Mouse (Mus musculus) lung, embryonic 15.5 days (tissue): ENCODE results near the gene Zbtb7a. TPM values are rescaled to one million over a fixed set of nuclear protein-coding genes. Genes with fewer than 3 reads are reported as not detected.

ENCODE experiments used
- ATAC-seq: fragments of 200-750 bp; cut with Nextera tagmentation; 2 replicates; pipeline ENCODE4 v1.8.0; 2017; ENCODE audit warnings: moderate number of reproducible peaks, borderline replicate concordance; ENCODE audit not compliant: low FRiP score, low TSS enrichment; ENCODE audit errors: extremely low read depth
- H3K27ac ChIP-seq: fragments of 300-500 bp; sonication (generic); 2 replicates; pipeline ENCODE4 v1.5.1; 2015; ENCODE audit warnings: moderate library complexity, mild to moderate bottlenecking, inconsistent platforms
- H3K27me3 ChIP-seq: fragments of 300-500 bp; sonication (generic); 2 replicates; pipeline ENCODE4 v1.6.1; 2015; ENCODE audit warnings: inconsistent platforms
- H3K36me3 ChIP-seq: fragments of 300-500 bp; sonication (generic); 2 replicates; pipeline ENCODE4 v1.6.1; 2015; ENCODE audit warnings: inconsistent platforms
- H3K4me1 ChIP-seq: fragments of 300-500 bp; sonication (generic); 2 replicates; pipeline ENCODE4 v1.6.1; 2015; ENCODE audit warnings: inconsistent platforms
- H3K4me2 ChIP-seq: fragments of 300-500 bp; sonication (generic); 2 replicates; pipeline ENCODE4 v1.6.1; 2015; ENCODE audit warnings: inconsistent platforms, mild to moderate bottlenecking, moderate library complexity
- H3K4me3 ChIP-seq: fragments of 300-500 bp; sonication (generic); 2 replicates; pipeline ENCODE4 v1.5.1; 2015; ENCODE audit warnings: mild to moderate bottlenecking, inconsistent platforms
- H3K9ac ChIP-seq: fragments of 300-500 bp; sonication (generic); 2 replicates; pipeline ENCODE4 v1.6.1; 2015; ENCODE audit warnings: inconsistent platforms
- H3K9me3 ChIP-seq: fragments of 300-500 bp; sonication (generic); 2 replicates; pipeline ENCODE4 v1.6.1; 2016; ENCODE audit warnings: inconsistent platforms
- WGBS: fragments of 180-500 bp; shearing (Covaris S2); methylation state at CpG from one replicate; pipeline ENCODE4 v1.1.7; 2015; 5-methylcytosine and 5-hydroxymethylcytosine counted together
- microRNA-seq: library from miRNA; unstranded; fragments of <30 nt; microRNA quantifications from one replicate; pipeline ENCODE4, GENCODE M21; 2016
- polyA plus RNA-seq: library from polyadenylated mRNA; unstranded; fragments of >200 nt; fragmentation: Nextera tagmentation; extraction: Ambion mirVana; gene quantifications from 2 replicates; pipeline ENCODE4 v1.2.1, GENCODE M21; 2015

Zbtb7a gene
- polyA plus RNA-seq, 1 experiment from 2014 or later = 36.9 TPM

DNA sequence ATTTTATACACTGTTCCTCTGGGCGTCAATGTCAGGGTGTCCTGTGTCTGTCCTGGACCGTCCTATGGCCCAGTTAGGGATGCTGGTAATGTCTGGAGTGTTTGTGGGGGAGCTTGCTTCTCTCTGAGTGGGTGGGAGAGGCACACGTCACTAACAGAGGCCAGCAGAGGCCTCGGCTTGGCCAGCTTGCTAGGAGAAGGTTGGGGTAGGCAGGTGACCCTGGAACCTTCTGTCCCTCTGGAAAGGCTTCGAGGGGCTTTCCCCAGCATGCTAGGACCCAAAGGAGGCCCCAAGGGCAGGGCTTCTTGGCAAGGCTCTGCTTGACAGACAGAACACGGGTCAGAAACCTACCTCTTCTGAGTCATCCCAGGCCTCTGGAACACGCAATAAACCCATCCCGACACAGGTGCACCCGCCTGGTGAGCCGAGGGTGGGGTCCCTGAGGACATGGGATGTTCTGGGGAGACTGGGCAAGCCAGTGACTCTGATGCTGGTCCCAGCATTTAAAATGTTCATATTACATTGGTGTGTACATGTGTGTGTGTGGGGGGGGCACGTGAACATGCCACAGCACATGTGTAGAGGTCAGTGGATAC, 61.5 kb downstream of the Zbtb7a start:
- Histone ChIP-seq H3K9me3 (no peaks in the 10 kb centered on the region), H3K4me3 (no peak overlapping the region), H3K36me3 (no peaks in the 10 kb centered on the region), H3K4me1 (peaks cover 23% of the 10 kb centered on the region), H3K27ac (no peak overlapping the region; the same call in 1 of the 2 replicates), H3K9ac (no peak overlapping the region), H3K27me3 (peaks cover 54% of the 10 kb centered on the region), H3K4me2 (no peak overlapping the region)
- no peak for ATAC-seq
- WGBS = 51% methylated on average over 11 of the region's 11 CpGs

GRCm38 (mm10) chr10:81197305-81197704, 62.3 kb downstream of the Zbtb7a start:
- ATAC-seq = no peak
- WGBS = 47% methylated on average over 6 of the region's 6 CpGs
- H3K4me3 ChIP-seq = no peak overlapping the region
- H3K27me3 ChIP-seq = peaks cover 54% of the 10 kb centered on the region
- no peaks in the 10 kb centered on the region for H3K9me3 ChIP-seq
- H3K4me1 ChIP-seq = peaks cover 16% of the 10 kb centered on the region
- no peaks in the 10 kb centered on the region for H3K36me3 ChIP-seq
- no peak overlapping the region for H3K9ac ChIP-seq
- H3K4me2 ChIP-seq = no peak overlapping the region
- no peak overlapping the region for H3K27ac ChIP-seq

- Histone ChIP-seq H3K9ac (no peak overlapping the region), H3K4me1 (peaks cover 9% of the 10 kb centered on the region), H3K36me3 (no peaks in the 10 kb centered on the region), H3K27me3 (peaks cover 51% of the 10 kb centered on the region), H3K4me2 (no peak overlapping the region), H3K9me3 (no peaks in the 10 kb centered on the region), H3K27ac (no peak overlapping the region), H3K4me3 (no peak overlapping the region)
- WGBS = 3% methylated on average over 9 of the region's 9 CpGs
- no peak for ATAC-seq
These were observed 63.2 kb downstream of the Zbtb7a start for GRCm38 (mm10) chr10:81198230-81198629.

GRCm38 (mm10) chr10:81198990-81199389, 64.0 kb downstream of the Zbtb7a start:
- 81% methylated on average over 6 of the region's 6 CpGs for WGBS
- Histone ChIP-seq H3K4me3 (no peak overlapping the region), H3K9me3 (no peaks in the 10 kb centered on the region), H3K9ac (no peak overlapping the region), H3K27ac (no peak overlapping the region), H3K27me3 (peaks cover 44% of the 10 kb centered on the region), H3K36me3 (no peaks in the 10 kb centered on the region), H3K4me1 (peaks cover 6% of the 10 kb centered on the region; the same call in 1 of the 2 replicates), H3K4me2 (no peak overlapping the region)
- no peak for ATAC-seq

- Histone ChIP-seq H3K36me3 (no peaks in the 10 kb centered on the region), H3K4me1 (no peaks in the 10 kb centered on the region), H3K4me2 (no peak overlapping the region), H3K4me3 (no peak overlapping the region), H3K9ac (no peak overlapping the region), H3K27me3 (peaks cover 32% of the 10 kb centered on the region), H3K9me3 (no peaks in the 10 kb centered on the region), H3K27ac (no peak overlapping the region)
- 81% methylated on average over 13 of the region's 13 CpGs for WGBS
- no peak for ATAC-seq
These were observed 65.1 kb downstream of the Zbtb7a start for GRCm38 (mm10) chr10:81200141-81200540.

DNA sequence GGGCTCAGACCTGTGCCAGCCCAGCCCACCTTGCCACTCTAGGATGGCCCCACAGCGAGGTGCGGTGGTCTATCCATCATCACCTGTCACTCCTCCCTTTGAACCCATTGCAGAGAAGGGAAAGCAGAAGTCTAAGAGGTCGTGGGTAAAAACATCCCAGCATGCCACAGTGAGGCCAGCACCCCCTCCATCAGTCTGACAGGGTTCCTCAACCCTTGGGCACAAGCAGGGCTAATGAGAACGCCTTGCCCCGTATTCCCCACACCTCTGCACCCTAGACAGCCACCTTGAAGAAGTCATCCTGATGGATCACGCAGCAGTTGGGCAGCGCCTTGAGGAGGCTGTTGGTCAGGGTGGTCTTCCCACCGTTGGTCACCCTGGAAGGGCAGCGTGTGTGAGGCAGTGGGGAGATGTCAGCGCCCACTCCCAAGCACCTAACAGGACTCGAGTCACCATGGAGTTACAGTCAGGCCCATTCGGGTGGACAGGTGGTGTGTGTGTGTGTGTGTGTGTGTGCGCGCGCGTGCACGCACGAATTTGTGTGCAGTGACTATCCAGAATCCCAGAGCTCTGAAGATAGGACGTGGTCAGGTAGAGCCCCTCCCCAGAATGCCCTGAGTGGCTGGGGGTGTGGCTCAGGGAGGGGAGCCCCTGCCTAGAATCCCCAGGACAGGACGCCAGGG, 65.7 kb downstream of the Zbtb7a start:
- no peaks in the 10 kb centered on the region for H3K9me3 ChIP-seq
- H3K27me3 ChIP-seq = peaks cover 26% of the 10 kb centered on the region
- H3K4me1 ChIP-seq = no peaks in the 10 kb centered on the region
- H3K36me3 ChIP-seq = no peaks in the 10 kb centered on the region
- H3K9ac ChIP-seq = no peak overlapping the region
- H3K4me3 ChIP-seq = no peak overlapping the region
- no peak overlapping the region for H3K4me2 ChIP-seq
- 64% methylated on average over 20 of the region's 20 CpGs for WGBS
- no peak for ATAC-seq
- H3K27ac ChIP-seq = no peak overlapping the region

GRCm38 (mm10) chr10:81201807-81202758, 67.1 kb downstream of the Zbtb7a start, which contains the start of gene Nmrk2:
Gene Nmrk2, minus strand, starts transcription at chr10:81202051.
- 54% methylated on average over 13 of the region's 13 CpGs for WGBS
- no peak for ATAC-seq
- Histone ChIP-seq H3K36me3 (no peaks in the 10 kb centered on the region), H3K9me3 (no peaks in the 10 kb centered on the region), H3K4me3 (no peak within 1 kb of the TSS), H3K27me3 (peaks cover 14% of the 10 kb centered on the region; the same call in 1 of the 2 replicates), H3K27ac (no peak within 1 kb of the TSS), H3K4me2 (no peak within 1 kb of the TSS), H3K4me1 (no peaks in the 10 kb centered on the region), H3K9ac (no peak within 1 kb of the TSS)

Small RNA genes within 50 kb of the gene (microRNA-seq; reads per million reads assigned to microRNA genes)
- gene Mir5615-1 = not detected
- gene Mir5615-2 = not detected

Other genes with a start within 250 kb of the Zbtb7a start
- 305 and 307 TPM in 2 replicates for gene Timm13, start 234.3 kb upstream of the Zbtb7a start, polyA plus RNA-seq
- gene Lmnb2, start 217.0 kb upstream of the Zbtb7a start, polyA plus RNA-seq = 55.8 and 60.4 TPM in 2 replicates
- 42.7 and 42.9 TPM in 2 replicates for gene Gadd45b, start 205.1 kb upstream of the Zbtb7a start, polyA plus RNA-seq
- gene Gng7, start 120.3 kb upstream of the Zbtb7a start, polyA plus RNA-seq = 5.3 and 6.6 TPM in 2 replicates
- 0.11 and 0.30 TPM in 2 replicates for gene Diras1, start 109.6 kb upstream of the Zbtb7a start, polyA plus RNA-seq
- gene Slc39a3, start 97.8 kb upstream of the Zbtb7a start, polyA plus RNA-seq = 17.2 and 20.5 TPM in 2 replicates
- 192 TPM in 2 replicates for gene Sgta, start 75.0 kb upstream of the Zbtb7a start, polyA plus RNA-seq
- gene Thop1, start 65.2 kb upstream of the Zbtb7a start, polyA plus RNA-seq = 51.7 and 54.3 TPM in 2 replicates
- 0.31 and 0.35 TPM in 2 replicates for gene Creb3l3, start 36.3 kb upstream of the Zbtb7a start, polyA plus RNA-seq
- gene Map2k2, start 29.3 kb upstream of the Zbtb7a start, polyA plus RNA-seq = 178 and 180 TPM in 2 replicates
- 41.0 and 47.5 TPM in 2 replicates for gene Pias4, start 32.7 kb downstream of the Zbtb7a start, polyA plus RNA-seq
- gene Eef2, start 41.4 kb downstream of the Zbtb7a start, polyA plus RNA-seq = 567 and 596 TPM in 2 replicates
- 52.6 and 56.1 TPM in 2 replicates for gene Dapk3, start 47.8 kb downstream of the Zbtb7a start, polyA plus RNA-seq
- gene 4930442H23Rik, start 48.6 kb downstream of the Zbtb7a start, polyA plus RNA-seq = 0.16 TPM in 2 replicates
- gene Nmrk2, start 66.8 kb downstream of the Zbtb7a start, polyA plus RNA-seq = 0.11 and 0.30 TPM in 2 replicates
- gene Atcay, start 95.6 kb downstream of the Zbtb7a start, polyA plus RNA-seq = 0.14 and 0.29 TPM in 2 replicates
- gene Zfr2, start 97.9 kb downstream of the Zbtb7a start, polyA plus RNA-seq = 5.3 and 5.4 TPM in 2 replicates
- 2.7 and 3.9 TPM in 2 replicates for gene Matk, start 117.7 kb downstream of the Zbtb7a start, polyA plus RNA-seq
- 208 and 225 TPM in 2 replicates for gene Mrpl54, start 131.7 kb downstream of the Zbtb7a start, polyA plus RNA-seq
- gene Apba3, start 131.7 kb downstream of the Zbtb7a start, polyA plus RNA-seq = 60.7 and 66.5 TPM in 2 replicates
- gene Tjp3, start 156.4 kb downstream of the Zbtb7a start, polyA plus RNA-seq = 26.4 and 28.8 TPM in 2 replicates
- gene Pip5k1c, start 157.7 kb downstream of the Zbtb7a start, polyA plus RNA-seq = 45.4 and 47.0 TPM in 2 replicates
- gene Cactin, start 185.9 kb downstream of the Zbtb7a start, polyA plus RNA-seq = 48.4 and 49.9 TPM in 2 replicates
- 17.8 and 18.3 TPM in 2 replicates for gene Tbxa2r, start 193.5 kb downstream of the Zbtb7a start, polyA plus RNA-seq
- 0.07 and 0.10 TPM in 2 replicates for gene Gipc3, start 208.0 kb downstream of the Zbtb7a start, polyA plus RNA-seq
- 91.2 and 92.5 TPM in 2 replicates for gene Hmg20b, start 215.3 kb downstream of the Zbtb7a start, polyA plus RNA-seq
- 17.6 and 20.4 TPM in 2 replicates for gene Mfsd12, start 222.3 kb downstream of the Zbtb7a start, polyA plus RNA-seq
- gene 4930404N11Rik, start 230.6 kb downstream of the Zbtb7a start, polyA plus RNA-seq = 2.0 and 3.0 TPM in 2 replicates
- 110 and 115 TPM in 2 replicates for gene Fzr1, start 243.3 kb downstream of the Zbtb7a start, polyA plus RNA-seq
- 75.9 and 79.8 TPM in 2 replicates for gene Dohh, start 249.2 kb downstream of the Zbtb7a start, polyA plus RNA-seq
- gene Gm48551, start 249.2 kb downstream of the Zbtb7a start, polyA plus RNA-seq = 1.6 and 2.7 TPM in 2 replicates